In genomic region chr1:82324131-82324785, GRCm38 (mm10) we compare ENCODE assay signal across 15 mouse cellular contexts. TPM values are rescaled to one million over a fixed set of nuclear protein-coding genes. Genes with fewer than 3 reads are reported as not detected.
DNase-seq lines count a peak whose midpoint lies in the region; ATAC-seq and TF ChIP-seq lines count a peak whose summit lies in the region.
"Had no signal": no experiment of that assay in that cellular context is flagged by ENCODE, and none has a peak within 500 bp of the region (broad histone marks: within the 10 kb centered on the region; RNA-seq: fewer than 3 reads in every experiment).

No protein-coding gene starts in this region.

- peak; percentile 27; the same call in 1 of the 2 replicates for ATAC-seq in forebrain, embryonic 12.5 days (ENCODE audit: low FRiP score)
- ATAC-seq in hindbrain, postnatal 0 days, result 0 out of 2 replicates have a peak, but pooled peaks have one; percentile 48

- no peaks in the 10 kb centered on the region for H3K27me3 ChIP-seq in forebrain, embryonic 12.5 days
- H3K27me3 ChIP-seq in hindbrain, postnatal 0 days (ENCODE audit: insufficient read depth, low read length), result no peaks in the 10 kb centered on the region
- H3K27me3 ChIP-seq: heart, embryonic 12.5 days; limb, embryonic 12.5 days had no signal

- 16% methylated on average over 4 of the region's 4 CpGs for WGBS in forebrain, embryonic 12.5 days
- WGBS in hindbrain, postnatal 0 days, result 20% methylated on average over 4 of the region's 4 CpGs

- H3K9me3 ChIP-seq in forebrain, embryonic 12.5 days, result no peaks in the 10 kb centered on the region
- no peaks in the 10 kb centered on the region for H3K9me3 ChIP-seq in hindbrain, postnatal 0 days (ENCODE audit: low read length)
- H3K9me3 ChIP-seq: heart, embryonic 12.5 days; limb, embryonic 12.5 days had no signal

- TF ChIP-seq CTCF in hindbrain, postnatal 0 days (IDR thresholded peaks at IDR 0.05; ENCODE audit: low read depth), result no peak

- no peak overlapping the region for H3K4me3 ChIP-seq in forebrain, embryonic 12.5 days (replicated peaks)
- H3K4me3 ChIP-seq in hindbrain, postnatal 0 days (ENCODE audit: low read length), result no peak overlapping the region
- H3K4me3 ChIP-seq: heart, embryonic 12.5 days; limb, embryonic 12.5 days had no signal

- H3K4me2 ChIP-seq in forebrain, embryonic 12.5 days, result no peak overlapping the region
- H3K4me2 ChIP-seq in hindbrain, postnatal 0 days (ENCODE audit: low read depth, low read length), result no peak overlapping the region
- H3K4me2 ChIP-seq: heart, embryonic 12.5 days; limb, embryonic 12.5 days had no signal

- no peak overlapping the region for H3K9ac ChIP-seq in forebrain, embryonic 12.5 days
- H3K9ac ChIP-seq in hindbrain, postnatal 0 days (replicated peaks; ENCODE audit: low read length), result no peak overlapping the region
- H3K9ac ChIP-seq: heart, embryonic 12.5 days; limb, embryonic 12.5 days had no signal

- H3K36me3 ChIP-seq in forebrain, embryonic 12.5 days (replicated peaks), result no peaks in the 10 kb centered on the region
- H3K36me3 ChIP-seq in hindbrain, postnatal 0 days (ENCODE audit: insufficient read depth, low read length), result no peaks in the 10 kb centered on the region
- H3K36me3 ChIP-seq: heart, embryonic 12.5 days; limb, embryonic 12.5 days had no signal

- H3K27ac ChIP-seq in forebrain, embryonic 12.5 days, result peak overlapping the region; percentile 62; the same call in 1 of the 2 replicates
- H3K27ac ChIP-seq in hindbrain, postnatal 0 days, result 0 out of 2 replicates have a peak overlapping the region, but pooled peaks have one; percentile 20
- H3K27ac ChIP-seq: limb, embryonic 12.5 days had no signal

- DNase-seq in embryo, embryonic 10.5 days (ENCODE audit: low spot score), result peak; percentile 37
- no peak for DNase-seq in embryo, embryonic 11 days
- DNase-seq in MN1 (ENCODE audit: low spot score) (peak; percentile 50), liver (no peak)
- DNase-seq in hindbrain, postnatal 0 days (ENCODE audit: low spot score), result peak; percentile 16
- DNase-seq in lung, postnatal 25 days (ENCODE audit: low spot score), result no peak
- DNase-seq in gastrocnemius, adult 8-10 months (ENCODE audit: low spot score in 2 of 2), result no peak
- DNase-seq: B cell, adult 2 months; gastrocnemius, postnatal 10 days; kidney, postnatal 36 days; lung, adult 18-20 months had no signal

- peaks cover 40% of the 10 kb centered on the region for H3K4me1 ChIP-seq in forebrain, embryonic 12.5 days
- no peaks in the 10 kb centered on the region; the same call in 1 of the 2 replicates for H3K4me1 ChIP-seq in hindbrain, postnatal 0 days (ENCODE audit: insufficient read depth, low read length)

RNA-seq across cellular contexts. Expression of gene Rhbdd1, which starts 8.0 kb away (rescaled TPM):
- 8.9 and 10.4 TPM in 2 replicates for polyA plus RNA-seq in forebrain, embryonic 12.5 days (2016; fragmentation: Nextera tagmentation; extraction: Ambion mirVana)
- total RNA-seq in hindbrain, postnatal 0 days (2014; rRNA removed), result 3.8 and 5.1 TPM in 2 replicates
- 2.7 and 3.2 TPM in 2 replicates for polyA plus RNA-seq in hindbrain, postnatal 0 days (2015; fragmentation: Nextera tagmentation; extraction: Ambion mirVana)
- 1 to 10 TPM; 7.6 to 8.7 (median 8.0) TPM for total RNA-seq in gastrocnemius, adult 8-10 months (2022)

RNA-seq across cellular contexts. Expression of gene Irs1, which starts 33.0 kb away (rescaled TPM):
- 17.8 and 18.3 TPM in 2 replicates for polyA plus RNA-seq in forebrain, embryonic 12.5 days (2016; fragmentation: Nextera tagmentation; extraction: Ambion mirVana)
- 66.7 and 67.2 TPM in 2 replicates for total RNA-seq in hindbrain, postnatal 0 days (2014; rRNA removed)
- 5.9 and 6.3 TPM in 2 replicates for polyA plus RNA-seq in hindbrain, postnatal 0 days (2015; fragmentation: Nextera tagmentation; extraction: Ambion mirVana)
- 10 to 100 TPM; 23.3 to 46.6 (median 44.6) TPM for total RNA-seq in gastrocnemius, adult 8-10 months (2022)
- total RNA-seq: common myeloid progenitor, adult 5-6 weeks had no signal

Comparison
In these comparisons a context has a peak if more than half of its experiments do, and no peak if none do; other contexts are left out.
1. DNase-seq: peak in embryo, embryonic 10.5 days (single experiment), MN1 (single experiment) and hindbrain, postnatal 0 days (single experiment); none in embryo, embryonic 11 days (single experiment), lung, postnatal 25 days (single experiment), gastrocnemius, adult 8-10 months (0 of 2) and liver (single experiment).